ENCODE assay signal across 8 mouse cellular contexts in genomic region chr14:61736384-61737322, GRCm38 (mm10).
DNase-seq lines count a peak whose midpoint lies in the region; TF ChIP-seq lines count a peak whose summit lies in the region.

No protein-coding gene starts in this region.

- TF ChIP-seq CTCF in spleen, adult 2 months (IDR thresholded peaks at IDR 0.05; ENCODE audit: extremely low read depth, insufficient read depth, insufficient read length, insufficient replicate concordance): no peak

- H3K36me3 ChIP-seq in spleen, adult 2 months (ENCODE audit: control insufficient read depth, insufficient read depth, low read length): no peaks in the 10 kb centered on the region

- peak; percentile 21 for DNase-seq in adrenal gland, postnatal 14 days
- no peak for DNase-seq in adrenal gland, adult 2 months
- DNase-seq in spleen, adult 2 months (ENCODE audit: low read depth in 1 of 2, low spot score in 2 of 2): peak; percentile 25 to 49
- DNase-seq in spleen, postnatal 4 days (ENCODE audit: low spot score in 2 of 2): no peak
- DNase-seq in kidney, postnatal 10 days: peak; percentile 35
- DNase-seq in frontal cortex, postnatal 25 days (ENCODE audit: low spot score in 2 of 2): no peak
- DNase-seq in frontal cortex, adult 2 months (ENCODE audit: extremely low spot score in 1 of 2, low spot score in 1 of 2): no peak
- DNase-seq in liver: no peak

- H3K27me3 ChIP-seq in spleen, adult 2 months (ENCODE audit: control insufficient read depth, insufficient read depth, low read length): no peaks in the 10 kb centered on the region

- peak overlapping the region; percentile 28; the same call in 1 of the 2 replicates for H3K4me3 ChIP-seq in spleen, adult 2 months (ENCODE audit: extremely low read depth, insufficient read depth, insufficient read length)

- 19% methylated on average over 16 of the region's 16 CpGs for WGBS in spleen, adult 2 months

- no peak for TF ChIP-seq POLR2A in spleen, adult 2 months (IDR thresholded peaks at IDR 0.05; ENCODE audit: low read depth, low read length)

- H3K4me1 ChIP-seq in spleen, adult 2 months (ENCODE audit: control insufficient read depth, insufficient read depth, insufficient read length): peaks cover 8% of the 10 kb centered on the region; the same call in 1 of the 2 replicates

- peak overlapping the region; percentile 89 for H3K27ac ChIP-seq in spleen, adult 2 months (ENCODE audit: insufficient read depth, low read length)

Comparison
In these comparisons a context has a peak if more than half of its experiments do, and no peak if none do; other contexts are left out.
1. DNase-seq: peak in adrenal gland, postnatal 14 days (single experiment), spleen, adult 2 months (2 of 2) and kidney, postnatal 10 days (single experiment); none in adrenal gland, adult 2 months (single experiment), spleen, postnatal 4 days (0 of 2), frontal cortex, postnatal 25 days (0 of 2), frontal cortex, adult 2 months (0 of 2) and liver (single experiment).